Mouse (Mus musculus): ENCODE data around the gene Slit3. TPM values are rescaled to one million over a fixed set of nuclear protein-coding genes. Genes with fewer than 3 reads are reported as not detected.

Gene Slit3
- polyA plus RNA-seq, 1 experiment from 2014 or later, result 50.0 TPM

- no peak overlapping the region for H3K27ac ChIP-seq
- H3K4me1 ChIP-seq, result peaks cover 43% of the 10 kb centered on the region
- H3K9me3 ChIP-seq (replicated peaks), result no peaks in the 10 kb centered on the region
- 67% methylated on average over 11 of the region's 11 CpGs for WGBS
- ATAC-seq (ENCODE audit: low FRiP score), result no peak
- H3K9ac ChIP-seq, result no peak overlapping the region
- no peak overlapping the region for H3K4me3 ChIP-seq
- no peak overlapping the region for H3K4me2 ChIP-seq (replicated peaks)
- no peaks in the 10 kb centered on the region for H3K27me3 ChIP-seq
- no peaks in the 10 kb centered on the region for H3K36me3 ChIP-seq
Measured at GRCm38 (mm10) chr11:35472842-35473616, 352.0 kb downstream of the Slit3 start.

GRCm38 (mm10) chr11:35473617-35473996 lies 352.6 kb downstream of the Slit3 start:
- H3K9me3 ChIP-seq (replicated peaks), result no peaks in the 10 kb centered on the region
- no peak overlapping the region for H3K4me3 ChIP-seq
- no peak overlapping the region for H3K9ac ChIP-seq
- 70% methylated on average over 5 of the region's 5 CpGs for WGBS
- H3K27me3 ChIP-seq, result no peaks in the 10 kb centered on the region
- no peak for ATAC-seq (ENCODE audit: low FRiP score)
- H3K27ac ChIP-seq, result no peak overlapping the region
- H3K4me2 ChIP-seq (replicated peaks), result no peak overlapping the region
- peaks cover 42% of the 10 kb centered on the region for H3K4me1 ChIP-seq
- H3K36me3 ChIP-seq, result no peaks in the 10 kb centered on the region

GRCm38 (mm10) chr11:35480146-35480545 lies 359.1 kb downstream of the Slit3 start:
- Histone ChIP-seq H3K27ac (peak overlapping the region; percentile 41; the same call in 1 of the 2 replicates), H3K9me3 (replicated peaks) (no peaks in the 10 kb centered on the region), H3K9ac (no peak overlapping the region), H3K4me1 (peaks cover 21% of the 10 kb centered on the region), H3K27me3 (no peaks in the 10 kb centered on the region), H3K4me2 (replicated peaks) (no peak overlapping the region), H3K4me3 (no peak overlapping the region), H3K36me3 (no peaks in the 10 kb centered on the region)
- 19% methylated on average over 8 of the region's 8 CpGs for WGBS
- peak; percentile 84 for ATAC-seq (ENCODE audit: low FRiP score)

GRCm38 (mm10) chr11:35481611-35482363 lies 360.8 kb downstream of the Slit3 start:
- Histone ChIP-seq H3K9me3 (replicated peaks) (no peaks in the 10 kb centered on the region), H3K4me2 (replicated peaks) (no peak overlapping the region), H3K9ac (no peak overlapping the region), H3K36me3 (no peaks in the 10 kb centered on the region), H3K27me3 (no peaks in the 10 kb centered on the region), H3K27ac (no peak overlapping the region), H3K4me1 (peaks cover 18% of the 10 kb centered on the region), H3K4me3 (no peak overlapping the region)
- WGBS, result 88% methylated on average over 9 of the region's 9 CpGs
- ATAC-seq (ENCODE audit: low FRiP score), result no peak

GRCm38 (mm10) chr11:35487966-35488365 lies 366.9 kb downstream of the Slit3 start:
- 73% methylated on average over 5 of the region's 5 CpGs for WGBS
- Histone ChIP-seq H3K27ac (no peak overlapping the region), H3K4me3 (no peak overlapping the region), H3K9ac (no peak overlapping the region), H3K4me2 (replicated peaks) (no peak overlapping the region), H3K36me3 (no peaks in the 10 kb centered on the region), H3K9me3 (replicated peaks) (no peaks in the 10 kb centered on the region), H3K27me3 (0 out of 2 replicates have a peak, but pooled peaks cover 3% of the 10 kb centered on the region), H3K4me1 (peaks cover 5% of the 10 kb centered on the region)
- ATAC-seq (ENCODE audit: low FRiP score), result no peak

GRCm38 (mm10) chr11:35491701-35492100 lies 370.7 kb downstream of the Slit3 start:
- WGBS, result 70% methylated on average over 5 of the region's 5 CpGs
- no peak overlapping the region for H3K9ac ChIP-seq
- no peak overlapping the region for H3K27ac ChIP-seq
- H3K36me3 ChIP-seq, result no peaks in the 10 kb centered on the region
- ATAC-seq (ENCODE audit: low FRiP score), result no peak
- H3K9me3 ChIP-seq (replicated peaks), result no peaks in the 10 kb centered on the region
- H3K4me3 ChIP-seq, result no peak overlapping the region
- H3K4me1 ChIP-seq, result peaks cover 7% of the 10 kb centered on the region
- H3K27me3 ChIP-seq, result 0 out of 2 replicates have a peak, but pooled peaks cover 3% of the 10 kb centered on the region
- H3K4me2 ChIP-seq (replicated peaks), result no peak overlapping the region

- no peaks in the 10 kb centered on the region for H3K36me3 ChIP-seq
- no peak overlapping the region for H3K27ac ChIP-seq
- H3K9ac ChIP-seq, result no peak overlapping the region
- H3K4me2 ChIP-seq (replicated peaks), result no peak overlapping the region
- ATAC-seq (ENCODE audit: low FRiP score), result 0 out of 2 replicates have a peak, but pooled peaks have one; percentile 21
- H3K27me3 ChIP-seq, result peaks cover 3% of the 10 kb centered on the region; the same call in 1 of the 2 replicates
- no peak overlapping the region for H3K4me3 ChIP-seq
- peaks cover 20% of the 10 kb centered on the region for H3K4me1 ChIP-seq
- no peaks in the 10 kb centered on the region for H3K9me3 ChIP-seq (replicated peaks)
- WGBS, result 67% methylated on average over 10 of the region's 10 CpGs
Measured at GRCm38 (mm10) chr11:35496874-35497273, 375.9 kb downstream of the Slit3 start.

GRCm38 (mm10) chr11:35497961-35498360 lies 376.9 kb downstream of the Slit3 start:
- peaks cover 3% of the 10 kb centered on the region; the same call in 1 of the 2 replicates for H3K27me3 ChIP-seq
- H3K4me2 ChIP-seq (replicated peaks), result no peak overlapping the region
- H3K4me3 ChIP-seq, result no peak overlapping the region
- H3K9ac ChIP-seq, result no peak overlapping the region
- peaks cover 29% of the 10 kb centered on the region for H3K4me1 ChIP-seq
- H3K36me3 ChIP-seq, result no peaks in the 10 kb centered on the region
- no peak for ATAC-seq (ENCODE audit: low FRiP score)
- WGBS, result 75% methylated on average over 8 of the region's 8 CpGs
- no peak overlapping the region for H3K27ac ChIP-seq
- H3K9me3 ChIP-seq (replicated peaks), result no peaks in the 10 kb centered on the region

- no peak overlapping the region for H3K4me2 ChIP-seq (replicated peaks)
- ATAC-seq (ENCODE audit: low FRiP score), result no peak
- H3K36me3 ChIP-seq, result no peaks in the 10 kb centered on the region
- peaks cover 3% of the 10 kb centered on the region; the same call in 1 of the 2 replicates for H3K27me3 ChIP-seq
- H3K4me3 ChIP-seq, result no peak overlapping the region
- WGBS, result 8% methylated on average over 3 of the region's 3 CpGs
- no peak overlapping the region for H3K9ac ChIP-seq
- no peak overlapping the region for H3K27ac ChIP-seq
- no peaks in the 10 kb centered on the region for H3K9me3 ChIP-seq (replicated peaks)
- H3K4me1 ChIP-seq, result peaks cover 42% of the 10 kb centered on the region
Measured at GRCm38 (mm10) chr11:35502128-35502527, 381.1 kb downstream of the Slit3 start.

- Histone ChIP-seq H3K4me3 (no peak overlapping the region), H3K4me2 (replicated peaks) (no peak overlapping the region), H3K4me1 (peaks cover 54% of the 10 kb centered on the region), H3K9me3 (replicated peaks) (no peaks in the 10 kb centered on the region), H3K36me3 (no peaks in the 10 kb centered on the region), H3K27ac (no peak overlapping the region), H3K9ac (no peak overlapping the region), H3K27me3 (peaks cover 3% of the 10 kb centered on the region; the same call in 1 of the 2 replicates)
- WGBS, result 12% methylated on average over 5 of the region's 5 CpGs
- ATAC-seq (ENCODE audit: low FRiP score), result no peak
Measured at GRCm38 (mm10) chr11:35504051-35504450, 383.0 kb downstream of the Slit3 start.

GRCm38 (mm10) chr11:35504916-35505315 lies 383.9 kb downstream of the Slit3 start:
- Histone ChIP-seq H3K36me3 (no peaks in the 10 kb centered on the region), H3K9ac (no peak overlapping the region), H3K9me3 (replicated peaks) (no peaks in the 10 kb centered on the region), H3K27ac (peak overlapping the region; percentile 55), H3K27me3 (no peaks in the 10 kb centered on the region), H3K4me1 (peaks cover 62% of the 10 kb centered on the region), H3K4me2 (replicated peaks) (no peak overlapping the region), H3K4me3 (no peak overlapping the region)
- ATAC-seq (ENCODE audit: low FRiP score), result no peak
- 33% methylated on average over 8 of the region's 8 CpGs for WGBS

GRCm38 (mm10) chr11:35505316-35505715 lies 384.3 kb downstream of the Slit3 start:
- Histone ChIP-seq H3K9ac (no peak overlapping the region), H3K4me2 (replicated peaks) (no peak overlapping the region), H3K4me3 (no peak overlapping the region), H3K4me1 (peaks cover 64% of the 10 kb centered on the region), H3K27me3 (no peaks in the 10 kb centered on the region), H3K27ac (peak overlapping the region; percentile 55), H3K9me3 (replicated peaks) (no peaks in the 10 kb centered on the region), H3K36me3 (no peaks in the 10 kb centered on the region)
- 25% methylated on average over 4 of the region's 4 CpGs for WGBS
- ATAC-seq (ENCODE audit: low FRiP score), result no peak

Data from hindbrain, embryonic 12.5 days (tissue).